Mouse (Mus musculus) limb, embryonic 12.5 days (tissue): ENCODE data around the gene Zfhx3. TPM values are rescaled to one million over a fixed set of nuclear protein-coding genes. Genes with fewer than 3 reads are reported as not detected.
A peak's percentile ranks its signal among the peaks of the same experiment; 100 is the strongest.

ENCODE experiments used
- ATAC-seq: fragments of 200-750 bp; cut with Nextera tagmentation; 2 replicates; pipeline ENCODE4 v1.8.0; 2017; ENCODE audit warnings: low read depth, moderate TSS enrichment; ENCODE audit not compliant: insufficient number of reproducible peaks, insufficient read depth, low FRiP score, low TSS enrichment
- H3K27ac ChIP-seq: fragments of 300-500 bp; sonication (generic); 2 replicates; pipeline ENCODE4 v1.5.1; 2016; ENCODE audit warnings: mild to moderate bottlenecking, moderate library complexity
- H3K27me3 ChIP-seq: fragments of 300-500 bp; sonication (generic); 2 replicates; pipeline ENCODE4 v1.6.1; 2016; ENCODE audit warnings: mild to moderate bottlenecking, moderate library complexity
- H3K36me3 ChIP-seq: fragments of 300-500 bp; sonication (generic); 2 replicates; pipeline ENCODE4 v1.6.1; 2016; ENCODE audit warnings: mild to moderate bottlenecking, moderate library complexity
- H3K4me1 ChIP-seq: fragments of 300-500 bp; sonication (generic); replicated peaks from 2 replicates; pipeline ENCODE4 v1.6.1; 2016
- H3K4me2 ChIP-seq: fragments of 300-500 bp; sonication (generic); 2 replicates; pipeline ENCODE4 v1.6.1; 2016; ENCODE audit warnings: mild to moderate bottlenecking, moderate library complexity
- H3K4me3 ChIP-seq: fragments of 300-500 bp; sonication (generic); replicated peaks from 2 replicates; pipeline ENCODE4 v1.5.1; 2016; ENCODE audit warnings: mild to moderate bottlenecking
- H3K9ac ChIP-seq: fragments of 300-500 bp; sonication (generic); replicated peaks from 2 replicates; pipeline ENCODE4 v1.6.1; 2016; ENCODE audit warnings: mild to moderate bottlenecking, moderate library complexity
- H3K9me3 ChIP-seq: fragments of 300-500 bp; sonication (generic); 2 replicates; pipeline ENCODE4 v1.6.1; 2016; ENCODE audit warnings: mild to moderate bottlenecking, moderate library complexity
- WGBS: fragments of 180-500 bp; shearing (Covaris S2); methylation state at CpG from one replicate; pipeline ENCODE4 v1.1.7; 2016; 5-methylcytosine and 5-hydroxymethylcytosine counted together
- polyA plus RNA-seq: library from polyadenylated mRNA; unstranded; fragments of >200 nt; fragmentation: Nextera tagmentation; extraction: Ambion mirVana; gene quantifications from 2 replicates; pipeline ENCODE4 v1.2.1, GENCODE M21; 2016

Zfhx3 gene
- polyA plus RNA-seq, 1 experiment from 2014 or later = 53.0 TPM

DNA sequence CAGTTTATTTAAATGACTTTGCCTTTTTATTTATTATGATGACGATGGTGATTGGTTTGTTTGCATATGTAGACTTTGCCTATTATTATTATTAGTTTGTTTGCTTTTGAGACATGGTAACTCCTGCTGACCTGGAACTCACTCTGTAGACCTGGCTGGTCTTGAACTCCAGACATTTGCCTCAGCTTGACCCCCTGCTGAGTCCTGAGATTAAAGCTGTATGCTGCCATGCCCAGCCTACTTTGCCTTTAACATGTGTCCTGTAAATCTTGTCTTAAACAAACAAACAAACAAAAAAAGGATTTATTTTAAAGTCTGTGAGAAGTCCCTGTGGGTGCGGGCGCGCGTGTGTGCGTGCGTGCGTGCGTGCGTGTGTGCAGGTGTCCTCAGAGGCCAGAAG is 783.2 kb downstream of the Zfhx3 start:
- H3K9ac ChIP-seq = no peak overlapping the region
- H3K4me2 ChIP-seq = peak overlapping the region; percentile 37; the same call in 1 of the 2 replicates
- peak overlapping the region; percentile 37; the same call in 1 of the 2 replicates for H3K27ac ChIP-seq
- 50% methylated on average over 10 of the region's 10 CpGs for WGBS
- H3K4me3 ChIP-seq = no peak overlapping the region
- H3K4me1 ChIP-seq = peaks cover 99% of the 10 kb centered on the region
- H3K36me3 ChIP-seq = no peaks in the 10 kb centered on the region
- no peaks in the 10 kb centered on the region for H3K9me3 ChIP-seq
- ATAC-seq = no peak
- H3K27me3 ChIP-seq = no peaks in the 10 kb centered on the region

- Histone ChIP-seq H3K9ac (0 out of 2 replicates have a peak overlapping the region, but pooled peaks have one; percentile 6), H3K27ac (peak overlapping the region; percentile 50; the same call in 1 of the 2 replicates), H3K4me3 (no peak overlapping the region), H3K4me1 (peaks cover 100% of the 10 kb centered on the region), H3K4me2 (peak overlapping the region; percentile 37), H3K36me3 (no peaks in the 10 kb centered on the region), H3K9me3 (no peaks in the 10 kb centered on the region), H3K27me3 (no peaks in the 10 kb centered on the region)
- ATAC-seq = no peak
- 4% methylated on average over 12 of the region's 12 CpGs for WGBS
Measured at GRCm38 (mm10) chr8:108726541-108727241, 784.2 kb downstream of the Zfhx3 start.

DNA sequence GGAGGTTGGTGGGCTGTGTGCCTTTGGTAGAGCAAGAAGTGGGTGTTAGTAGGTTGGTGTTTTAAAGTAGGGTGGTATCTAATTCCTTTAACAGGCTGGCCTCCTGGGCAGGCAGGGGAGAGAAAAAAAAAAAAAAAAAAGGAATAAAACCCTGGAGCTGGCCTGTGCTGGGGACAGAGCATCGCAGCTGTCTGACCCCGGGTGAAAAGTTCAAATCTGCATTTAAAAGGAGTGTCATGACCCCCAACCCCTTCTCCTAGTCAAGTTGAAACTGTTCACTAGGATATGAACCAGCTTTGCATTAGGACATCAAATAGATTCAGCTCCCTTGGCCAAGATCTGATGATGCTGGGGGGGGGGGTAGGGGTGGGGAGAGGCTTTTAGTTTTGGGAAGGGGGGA is 786.7 kb downstream of the Zfhx3 start:
- no peak for ATAC-seq
- Histone ChIP-seq H3K27ac (no peak overlapping the region; the same call in 1 of the 2 replicates), H3K36me3 (no peaks in the 10 kb centered on the region), H3K4me3 (no peak overlapping the region), H3K9me3 (no peaks in the 10 kb centered on the region), H3K9ac (no peak overlapping the region), H3K4me1 (peaks cover 99% of the 10 kb centered on the region), H3K4me2 (0 out of 2 replicates have a peak overlapping the region, but pooled peaks have one; percentile 4), H3K27me3 (no peaks in the 10 kb centered on the region)
- 0% methylated on average over 2 of the region's 2 CpGs for WGBS

- H3K4me1 ChIP-seq = peaks cover 99% of the 10 kb centered on the region
- H3K4me3 ChIP-seq = no peak overlapping the region
- H3K9ac ChIP-seq = 0 out of 2 replicates have a peak overlapping the region, but pooled peaks have one; percentile 4
- H3K27me3 ChIP-seq = no peaks in the 10 kb centered on the region
- peak overlapping the region; percentile 35; the same call in 1 of the 2 replicates for H3K27ac ChIP-seq
- no peaks in the 10 kb centered on the region for H3K9me3 ChIP-seq
- 6% methylated on average over 12 of the region's 12 CpGs for WGBS
- no peak for ATAC-seq
- no peaks in the 10 kb centered on the region for H3K36me3 ChIP-seq
- H3K4me2 ChIP-seq = peak overlapping the region; percentile 34
Measured at GRCm38 (mm10) chr8:108729667-108730329, 787.4 kb downstream of the Zfhx3 start.

DNA sequence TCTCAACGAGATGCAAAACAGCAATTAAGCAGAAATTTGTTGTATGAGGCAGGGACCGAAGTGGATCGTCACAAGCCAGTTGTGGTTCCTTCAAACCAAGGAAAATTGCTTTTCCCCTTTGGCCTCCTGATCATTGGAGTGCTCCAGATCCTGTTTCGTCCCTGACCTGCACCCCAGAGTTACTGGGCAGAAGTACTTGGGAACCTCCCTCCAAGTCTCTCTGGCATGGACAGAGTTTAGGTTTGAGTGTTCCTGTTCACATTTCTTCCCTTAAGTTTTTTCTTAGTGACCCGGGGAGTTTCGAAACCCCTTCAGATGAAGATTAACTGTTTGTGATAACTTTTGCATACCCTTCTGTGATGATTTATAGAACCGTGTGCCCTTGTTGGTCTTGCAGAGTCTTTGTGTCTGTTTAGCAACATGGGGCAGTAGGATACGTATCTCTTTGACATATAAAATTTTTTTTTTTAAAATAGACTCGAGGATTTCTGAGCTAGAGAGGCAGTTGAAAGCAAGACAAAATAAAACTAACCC is 788.5 kb downstream of the Zfhx3 start:
- Histone ChIP-seq H3K36me3 (no peaks in the 10 kb centered on the region), H3K27ac (no peak overlapping the region), H3K4me3 (no peak overlapping the region), H3K4me1 (peaks cover 90% of the 10 kb centered on the region), H3K9ac (no peak overlapping the region), H3K9me3 (no peaks in the 10 kb centered on the region), H3K27me3 (no peaks in the 10 kb centered on the region), H3K4me2 (no peak overlapping the region)
- WGBS = 23% methylated on average over 9 of the region's 9 CpGs
- no peak for ATAC-seq

GRCm38 (mm10) chr8:108732500-108732899 is 790.1 kb downstream of the Zfhx3 start:
- H3K9me3 ChIP-seq = no peaks in the 10 kb centered on the region
- 0 out of 2 replicates have a peak overlapping the region, but pooled peaks have one; percentile 0 for H3K9ac ChIP-seq
- H3K4me3 ChIP-seq = no peak overlapping the region
- WGBS = 49% methylated on average over 11 of the region's 11 CpGs
- H3K27me3 ChIP-seq = no peaks in the 10 kb centered on the region
- H3K4me2 ChIP-seq = no peak overlapping the region
- no peak for ATAC-seq
- H3K4me1 ChIP-seq = peaks cover 90% of the 10 kb centered on the region
- H3K36me3 ChIP-seq = no peaks in the 10 kb centered on the region
- no peak overlapping the region for H3K27ac ChIP-seq

DNA sequence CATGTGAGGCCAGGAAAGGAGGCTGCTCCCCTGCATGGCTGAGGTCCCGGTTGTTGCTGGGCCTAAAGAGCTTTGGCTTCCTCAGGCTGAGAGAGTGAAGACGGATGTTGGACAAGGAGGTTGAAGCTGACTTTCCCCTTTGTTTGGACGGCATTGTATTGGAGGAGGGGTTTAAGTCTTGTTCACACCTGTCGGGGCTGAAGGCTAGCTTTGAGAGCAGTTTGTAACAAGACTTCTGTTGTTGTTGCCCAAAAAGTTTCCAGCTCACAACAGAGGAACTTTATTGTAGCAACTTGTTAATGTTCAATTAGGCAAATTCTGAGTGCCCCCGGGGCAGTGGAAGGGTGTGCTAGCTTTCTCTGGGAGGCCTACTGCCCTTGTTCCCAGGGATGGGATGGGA is 790.9 kb downstream of the Zfhx3 start:
- WGBS = 30% methylated on average over 5 of the region's 5 CpGs
- no peaks in the 10 kb centered on the region for H3K36me3 ChIP-seq
- no peak overlapping the region for H3K4me2 ChIP-seq
- H3K4me3 ChIP-seq = no peak overlapping the region
- H3K9ac ChIP-seq = no peak overlapping the region
- ATAC-seq = no peak
- H3K27ac ChIP-seq = peak overlapping the region; percentile 62
- no peaks in the 10 kb centered on the region for H3K27me3 ChIP-seq
- H3K9me3 ChIP-seq = no peaks in the 10 kb centered on the region
- H3K4me1 ChIP-seq = peaks cover 87% of the 10 kb centered on the region

- H3K27me3 ChIP-seq = no peaks in the 10 kb centered on the region
- H3K4me2 ChIP-seq = no peak overlapping the region
- H3K27ac ChIP-seq = no peak overlapping the region
- H3K4me1 ChIP-seq = peaks cover 69% of the 10 kb centered on the region
- H3K9me3 ChIP-seq = no peaks in the 10 kb centered on the region
- H3K36me3 ChIP-seq = peaks cover 13% of the 10 kb centered on the region; the same call in 1 of the 2 replicates
- no peak overlapping the region for H3K9ac ChIP-seq
- no peak for ATAC-seq
- 15% methylated on average over 9 of the region's 9 CpGs for WGBS
- H3K4me3 ChIP-seq = no peak overlapping the region
Measured at GRCm38 (mm10) chr8:108736442-108736841, 794.0 kb downstream of the Zfhx3 start.

DNA sequence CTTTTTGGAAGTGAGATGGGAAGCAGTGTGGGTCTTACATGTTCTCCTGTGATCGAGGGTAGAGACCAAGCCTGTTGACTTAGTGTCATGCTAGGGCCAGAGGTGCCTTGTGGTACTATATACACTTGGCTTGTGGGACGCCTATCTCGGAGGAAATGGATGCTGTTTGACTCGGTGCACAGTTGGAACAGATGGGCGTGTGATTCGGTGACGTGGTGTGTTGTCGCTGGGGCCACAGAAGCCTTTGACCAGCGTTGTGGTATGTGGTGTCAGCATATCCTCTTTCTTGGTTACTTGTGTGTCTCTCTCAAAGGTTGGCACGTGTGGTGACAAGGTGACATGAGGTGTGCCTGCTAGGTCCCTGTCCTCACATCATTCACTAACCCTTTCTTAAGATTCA is 795.7 kb downstream of the Zfhx3 start:
- no peak for ATAC-seq
- Histone ChIP-seq H3K27ac (no peak overlapping the region), H3K36me3 (peaks cover 18% of the 10 kb centered on the region; the same call in 1 of the 2 replicates), H3K9ac (no peak overlapping the region), H3K4me1 (peaks cover 66% of the 10 kb centered on the region), H3K4me3 (no peak overlapping the region), H3K4me2 (no peak overlapping the region), H3K9me3 (no peaks in the 10 kb centered on the region), H3K27me3 (no peaks in the 10 kb centered on the region)
- WGBS = 93% methylated on average over 10 of the region's 10 CpGs

DNA sequence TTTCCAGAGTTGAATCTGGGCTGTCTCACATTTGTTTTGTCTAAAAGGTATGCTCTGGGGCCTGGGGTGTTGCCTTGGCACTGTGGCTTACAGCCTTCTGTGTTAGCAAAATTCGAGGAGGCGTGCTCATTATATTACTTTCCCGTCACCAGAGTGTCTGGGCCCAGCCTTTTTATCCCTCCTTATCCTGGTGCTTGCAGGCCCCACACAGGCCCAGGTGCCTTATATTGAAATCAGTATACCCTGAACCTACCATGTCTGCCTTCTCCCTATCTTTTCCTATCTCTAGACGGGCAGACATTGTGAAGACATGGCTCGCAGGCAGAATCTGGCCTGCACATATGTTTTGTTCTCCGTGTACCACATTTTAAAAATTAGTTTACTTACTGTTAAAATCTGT is 797.1 kb downstream of the Zfhx3 start:
- Histone ChIP-seq H3K4me3 (no peak overlapping the region), H3K4me1 (peaks cover 60% of the 10 kb centered on the region), H3K36me3 (peaks cover 18% of the 10 kb centered on the region; the same call in 1 of the 2 replicates), H3K9me3 (no peaks in the 10 kb centered on the region), H3K27ac (no peak overlapping the region), H3K9ac (no peak overlapping the region), H3K27me3 (no peaks in the 10 kb centered on the region), H3K4me2 (no peak overlapping the region)
- 79% methylated on average over 6 of the region's 6 CpGs for WGBS
- no peak for ATAC-seq

- no peak for ATAC-seq
- H3K36me3 ChIP-seq = peaks cover 18% of the 10 kb centered on the region; the same call in 1 of the 2 replicates
- WGBS = 80% methylated on average over 13 of the region's 13 CpGs
- peaks cover 57% of the 10 kb centered on the region for H3K4me1 ChIP-seq
- no peak overlapping the region for H3K9ac ChIP-seq
- no peak overlapping the region for H3K4me2 ChIP-seq
- no peaks in the 10 kb centered on the region for H3K27me3 ChIP-seq
- no peak overlapping the region for H3K4me3 ChIP-seq
- H3K9me3 ChIP-seq = no peaks in the 10 kb centered on the region
- no peak overlapping the region for H3K27ac ChIP-seq
Measured at GRCm38 (mm10) chr8:108740443-108740842, 798.0 kb downstream of the Zfhx3 start.
